Mouse (Mus musculus) liver, embryonic 16.5 days (tissue): Measurements from ENCODE around the gene Tcf7l2. TPM values are rescaled to one million over a fixed set of nuclear protein-coding genes. Genes with fewer than 3 reads are reported as not detected.
A peak's percentile ranks its signal among the peaks of the same experiment; 100 is the strongest.

Experiments
- ATAC-seq: fragments of 200-750 bp; cut with Nextera tagmentation; 2 replicates; pipeline ENCODE4 v1.8.0; 2017; ENCODE audit warnings: low read depth, mild to moderate bottlenecking, moderate number of reproducible peaks, moderate library complexity
- H3K27ac ChIP-seq: fragments of 300-500 bp; sonication (generic); 2 replicates; pipeline ENCODE4 v1.5.1; 2014; ENCODE audit warnings: mild to moderate bottlenecking, low read length
- H3K27me3 ChIP-seq: fragments of 300-500 bp; sonication (generic); 2 replicates; pipeline ENCODE4 v1.6.1; 2014; ENCODE audit warnings: low read depth, low read length, mixed read lengths; ENCODE audit not compliant: control insufficient read depth, insufficient read depth
- H3K36me3 ChIP-seq: fragments of 300-500 bp; sonication (generic); 2 replicates; pipeline ENCODE4 v1.6.1; 2014; ENCODE audit warnings: mild to moderate bottlenecking; ENCODE audit not compliant: control insufficient read depth, insufficient read depth
- H3K4me1 ChIP-seq: fragments of 300-500 bp; sonication (generic); 2 replicates; pipeline ENCODE4 v1.6.1; 2014; ENCODE audit warnings: low read depth, low read length, mixed read lengths; ENCODE audit not compliant: control insufficient read depth
- H3K4me2 ChIP-seq: fragments of 300-500 bp; sonication (generic); 2 replicates; pipeline ENCODE4 v1.6.1; 2014; ENCODE audit warnings: low read depth, low read length, mixed read lengths
- H3K4me3 ChIP-seq: fragments of 300-500 bp; sonication (generic); 2 replicates; pipeline ENCODE4 v1.5.1; 2014; ENCODE audit warnings: low read depth, mild to moderate bottlenecking, low read length
- H3K9ac ChIP-seq: fragments of 300-500 bp; sonication (generic); 2 replicates; pipeline ENCODE4 v1.6.1; 2014; ENCODE audit warnings: low read depth, low read length
- H3K9me3 ChIP-seq: fragments of 300-500 bp; sonication (generic); replicated peaks from 2 replicates; pipeline ENCODE4 v1.6.1; 2016; ENCODE audit warnings: low read length; ENCODE audit not compliant: control insufficient read depth
- WGBS: fragments of 180-500 bp; shearing (Covaris S2); extraction: QIAGEN DNeasy Blood & Tissue Kit; methylation state at CpG from one replicate; pipeline ENCODE4 v1.1.7; 2014; ENCODE audit not compliant: insufficient replicate concordance; 5-methylcytosine and 5-hydroxymethylcytosine counted together
- polyA plus RNA-seq: library from polyadenylated mRNA; unstranded; fragments of >200 nt; fragmentation: Nextera tagmentation; extraction: Ambion mirVana; gene quantifications from 2 replicates; pipeline ENCODE4 v1.2.1, GENCODE M21; 2015

Gene Tcf7l2
- polyA plus RNA-seq, 1 experiment from 2014 or later = 20.7 TPM

GRCm38 (mm10) chr19:55854389-55854788 lies 112.8 kb downstream of the Tcf7l2 start:
- Histone ChIP-seq H3K9ac (no peak overlapping the region), H3K36me3 (no peaks in the 10 kb centered on the region), H3K27ac (no peak overlapping the region), H3K4me2 (no peak overlapping the region), H3K4me3 (no peak overlapping the region), H3K9me3 (no peaks in the 10 kb centered on the region), H3K27me3 (no peaks in the 10 kb centered on the region), H3K4me1 (peaks cover 2% of the 10 kb centered on the region)
- ATAC-seq = no peak
- WGBS = 73% methylated on average over 10 of the region's 10 CpGs

- WGBS = 61% methylated on average over 5 of the region's 5 CpGs
- H3K4me3 ChIP-seq = no peak overlapping the region
- no peak overlapping the region for H3K27ac ChIP-seq
- H3K4me2 ChIP-seq = no peak overlapping the region
- H3K27me3 ChIP-seq = no peaks in the 10 kb centered on the region
- ATAC-seq = no peak
- H3K36me3 ChIP-seq = no peaks in the 10 kb centered on the region
- no peak overlapping the region for H3K9ac ChIP-seq
- H3K4me1 ChIP-seq = peaks cover 14% of the 10 kb centered on the region
- H3K9me3 ChIP-seq = no peaks in the 10 kb centered on the region
Measured at GRCm38 (mm10) chr19:55855571-55855970, 114.0 kb downstream of the Tcf7l2 start.

- no peak overlapping the region for H3K27ac ChIP-seq
- H3K9ac ChIP-seq = no peak overlapping the region
- peaks cover 31% of the 10 kb centered on the region for H3K4me1 ChIP-seq
- WGBS = 64% methylated on average over 4 of the region's 4 CpGs
- no peaks in the 10 kb centered on the region for H3K9me3 ChIP-seq
- no peak for ATAC-seq
- no peaks in the 10 kb centered on the region for H3K27me3 ChIP-seq
- no peaks in the 10 kb centered on the region for H3K36me3 ChIP-seq
- no peak overlapping the region for H3K4me3 ChIP-seq
- H3K4me2 ChIP-seq = no peak overlapping the region
Measured at GRCm38 (mm10) chr19:55857328-55857727, 115.7 kb downstream of the Tcf7l2 start.

- ATAC-seq = peak; percentile 51
- Histone ChIP-seq H3K4me1 (peaks cover 42% of the 10 kb centered on the region), H3K4me2 (no peak overlapping the region), H3K36me3 (no peaks in the 10 kb centered on the region), H3K9me3 (no peaks in the 10 kb centered on the region), H3K9ac (no peak overlapping the region), H3K27me3 (no peaks in the 10 kb centered on the region), H3K27ac (peak overlapping the region; percentile 20), H3K4me3 (no peak overlapping the region)
- WGBS = 34% methylated on average over 10 of the region's 10 CpGs
Measured at GRCm38 (mm10) chr19:55860009-55860743, 118.6 kb downstream of the Tcf7l2 start.

GRCm38 (mm10) chr19:55861746-55862145 lies 120.1 kb downstream of the Tcf7l2 start:
- H3K4me1 ChIP-seq = peaks cover 58% of the 10 kb centered on the region

GRCm38 (mm10) chr19:55862559-55862958 lies 120.9 kb downstream of the Tcf7l2 start:
- Histone ChIP-seq H3K27me3 (no peaks in the 10 kb centered on the region), H3K9me3 (no peaks in the 10 kb centered on the region), H3K27ac (peak overlapping the region; percentile 40; the same call in 1 of the 2 replicates), H3K36me3 (no peaks in the 10 kb centered on the region), H3K4me3 (no peak overlapping the region), H3K9ac (no peak overlapping the region), H3K4me1 (peaks cover 66% of the 10 kb centered on the region), H3K4me2 (no peak overlapping the region)
- 48% methylated on average over 3 of the region's 3 CpGs for WGBS
- ATAC-seq = no peak

More at GRCm38 (mm10) chr19:55861746-55862145, 120.1 kb downstream of the Tcf7l2 start:
- Histone ChIP-seq H3K27me3 (no peaks in the 10 kb centered on the region), H3K4me2 (peak overlapping the region; percentile 21; the same call in 1 of the 2 replicates), H3K36me3 (no peaks in the 10 kb centered on the region), H3K4me3 (no peak overlapping the region), H3K9ac (0 out of 2 replicates have a peak overlapping the region, but pooled peaks have one; percentile 19), H3K27ac (peak overlapping the region; percentile 10), H3K9me3 (no peaks in the 10 kb centered on the region)
- 21% methylated on average over 2 of the region's 2 CpGs for WGBS
- ATAC-seq = peak; percentile 69

GRCm38 (mm10) chr19:55865049-55865448 lies 123.4 kb downstream of the Tcf7l2 start:
- 63% methylated on average over 2 of the region's 2 CpGs for WGBS
- no peak overlapping the region for H3K9ac ChIP-seq
- no peaks in the 10 kb centered on the region for H3K9me3 ChIP-seq
- H3K27ac ChIP-seq = peak overlapping the region; percentile 85
- peak overlapping the region; percentile 56; the same call in 1 of the 2 replicates for H3K4me2 ChIP-seq
- no peak overlapping the region for H3K4me3 ChIP-seq
- ATAC-seq = no peak
- H3K4me1 ChIP-seq = peaks cover 76% of the 10 kb centered on the region
- H3K36me3 ChIP-seq = no peaks in the 10 kb centered on the region
- H3K27me3 ChIP-seq = no peaks in the 10 kb centered on the region

- peak overlapping the region; percentile 56 for H3K4me2 ChIP-seq
- H3K4me3 ChIP-seq = peak overlapping the region; percentile 13; the same call in 1 of the 2 replicates
- peaks cover 67% of the 10 kb centered on the region for H3K4me1 ChIP-seq
- ATAC-seq = peak; percentile 81
- H3K36me3 ChIP-seq = no peaks in the 10 kb centered on the region
- 15% methylated on average over 13 of the region's 13 CpGs for WGBS
- H3K27ac ChIP-seq = peak overlapping the region; percentile 85
- H3K27me3 ChIP-seq = no peaks in the 10 kb centered on the region
- H3K9me3 ChIP-seq = no peaks in the 10 kb centered on the region
- H3K9ac ChIP-seq = peak overlapping the region; percentile 42
Measured at GRCm38 (mm10) chr19:55865774-55866578, 124.4 kb downstream of the Tcf7l2 start.
